Comparison of ENCODE assay signal across 23 mouse cellular contexts in genomic region chr6:39131480-39131879, GRCm38 (mm10).
"Had no signal": no experiment of that assay in that cellular context is flagged by ENCODE, and none has a peak within 500 bp of the region (broad histone marks: within the 10 kb centered on the region; RNA-seq: fewer than 3 reads in every experiment).

No protein-coding gene starts in this region.

- H3K9ac ChIP-seq: heart, embryonic 12.5 days; hindbrain, embryonic 13.5 days; hindbrain, embryonic 15.5 days; kidney, embryonic 15.5 days; limb, embryonic 13.5 days; limb, embryonic 15.5 days; liver, embryonic 12.5 days; liver, embryonic 14.5 days had no signal

- H3K4me3 ChIP-seq: gastrocnemius, adult 2 months; heart, embryonic 10.5 days; heart, embryonic 12.5 days; hindbrain, embryonic 13.5 days; hindbrain, embryonic 15.5 days; kidney, embryonic 15.5 days; layer of hippocampus, adult 2 months; limb, embryonic 13.5 days; limb, embryonic 15.5 days; liver, embryonic 12.5 days had no signal

- H3K4me1 ChIP-seq: heart, embryonic 10.5 days; heart, embryonic 12.5 days; hindbrain, embryonic 13.5 days; hindbrain, embryonic 15.5 days; kidney, embryonic 15.5 days; limb, embryonic 13.5 days; limb, embryonic 15.5 days; liver, embryonic 12.5 days had no signal

- H3K27ac ChIP-seq: gastrocnemius, adult 2 months; heart, embryonic 10.5 days; hindbrain, embryonic 13.5 days; hindbrain, embryonic 15.5 days; hindbrain, postnatal 0 days; kidney, embryonic 15.5 days; kidney, postnatal 0 days; layer of hippocampus, adult 2 months; limb, embryonic 13.5 days; limb, embryonic 15.5 days; liver, embryonic 12.5 days; liver, embryonic 14.5 days had no signal

- DNase-seq: gastrocnemius, adult 2 months; gastrocnemius, postnatal 10 days; gastrocnemius, postnatal 25 days; heart, postnatal 10 days; kidney, adult 11 months; kidney, adult 2 months; kidney, adult 9 months; kidney, postnatal 25 days; kidney, postnatal 4 days; layer of hippocampus, postnatal 36 days; left cerebral cortex, postnatal 4 days had no signal

- H3K9me3 ChIP-seq: heart, embryonic 12.5 days; hindbrain, embryonic 15.5 days; limb, embryonic 15.5 days; liver, embryonic 12.5 days had no signal

- H3K27me3 ChIP-seq: heart, embryonic 12.5 days; hindbrain, embryonic 13.5 days; hindbrain, embryonic 15.5 days; kidney, embryonic 15.5 days; limb, embryonic 13.5 days; limb, embryonic 15.5 days; liver, embryonic 12.5 days had no signal
